Mouse (Mus musculus) CH12.LX (cell line): ENCODE data around the gene Stk25. TPM values are rescaled to one million over a fixed set of nuclear protein-coding genes. Genes with fewer than 3 reads are reported as not detected.

Experiments
- DNase-seq: peaks from one replicate; pipeline ENCODE4 v3.0.0-alpha.2; 2013; ENCODE audit errors: extremely low read depth
- H3K27ac ChIP-seq: 2 replicates; pipeline ENCODE4 v1.5.1; 2012; ENCODE audit warnings: low read depth, mild to moderate bottlenecking, control low read depth, moderate library complexity; ENCODE audit not compliant: insufficient read depth
- H3K27me3 ChIP-seq: replicated peaks from 2 replicates; pipeline ENCODE3; 2012; ENCODE audit warnings: inconsistent platforms
- H3K36me3 ChIP-seq, 2 experiments: replicated peaks in 1 of 2; 2 replicates each; pipeline versions ENCODE3 to v1.6.1; 2012; ENCODE audit warnings: inconsistent platforms in 1 of 2, low read length in 1 of 2, mild to moderate bottlenecking in 1 of 2, mixed read lengths in 1 of 2, moderate library complexity in 1 of 2; ENCODE audit not compliant: control insufficient read depth in 1 of 2, insufficient read depth in 1 of 2
- H3K4me1 ChIP-seq, 2 experiments: 2 replicates each; pipeline ENCODE4 v1.6.1; 2012; ENCODE audit warnings: inconsistent platforms in 1 of 2, moderate library complexity in 1 of 2; ENCODE audit not compliant: insufficient read depth in 2 of 2, control insufficient read depth in 1 of 2
- H3K4me2 ChIP-seq: 2 replicates; pipeline ENCODE4 v1.6.1; 2012; ENCODE audit warnings: low read depth, mild to moderate bottlenecking, control low read depth; ENCODE audit not compliant: poor library complexity, insufficient read depth, severe bottlenecking
- H3K4me3 ChIP-seq, 3 experiments: fragments of 150-350 bp in 1 of 3; sonication (generic) in 1 of 3; replicated peaks in 1 of 3; 2 replicates each; pipeline versions ENCODE3 to v1.5.1; 2011 to 2012; ENCODE audit warnings: low read depth in 2 of 3, low read length in 2 of 3, mild to moderate bottlenecking in 2 of 3, moderate library complexity in 2 of 3, control low read depth in 1 of 3, improper control_type of control experiment in 1 of 3, inconsistent platforms in 1 of 3, mixed read lengths in 1 of 3; ENCODE audit not compliant: poor library complexity in 1 of 3
- H3K79me2 ChIP-seq: replicated peaks from 2 replicates; pipeline ENCODE4 v1.6.1; 2012; ENCODE audit warnings: mild to moderate bottlenecking, moderate library complexity; ENCODE audit not compliant: control insufficient read depth, poor library complexity, insufficient read depth, severe bottlenecking; ENCODE audit errors: extremely low read depth
- H3K9ac ChIP-seq: 2 replicates; pipeline ENCODE4 v1.6.1; 2012; ENCODE audit warnings: low read depth, mild to moderate bottlenecking, control low read depth, moderate library complexity; ENCODE audit not compliant: insufficient read depth
- H3K9me3 ChIP-seq: replicated peaks from 2 replicates; pipeline ENCODE3; 2012; ENCODE audit warnings: low read length, inconsistent platforms, mixed read lengths
- BHLHE40 ChIP-seq: IDR thresholded peaks from 2 replicates; pipeline ENCODE4 v1.6.1; 2011; ENCODE audit warnings: mild to moderate bottlenecking, low read depth, low read length, improper control_type of control experiment
- CHD1 ChIP-seq: IDR thresholded peaks from 2 replicates; pipeline ENCODE4 v1.6.1; 2012; ENCODE audit warnings: low read depth, low read length, improper control_type of control experiment, inconsistent platforms
- CHD2 ChIP-seq: IDR thresholded peaks from 2 replicates; pipeline ENCODE4 v1.6.1; 2011; ENCODE audit warnings: low read length, improper control_type of control experiment
- CTCF ChIP-seq, 2 experiments: IDR thresholded peaks in 1 of 2; conservative IDR thresholded peaks in 1 of 2; 2 replicates each; pipeline ENCODE4 v1.5.1; 2011 to 2012; ENCODE audit warnings: low read depth in 2 of 2, low read length in 2 of 2, improper control_type of control experiment in 1 of 2, inconsistent platforms in 1 of 2, mild to moderate bottlenecking in 1 of 2, moderate library complexity in 1 of 2
- EP300 ChIP-seq: IDR thresholded peaks from 2 replicates; pipeline ENCODE4 v1.6.1; 2011; ENCODE audit warnings: low read length, improper control_type of control experiment
- ETS1 ChIP-seq: conservative IDR thresholded peaks from 2 replicates; pipeline ENCODE4 v1.6.1; 2012; ENCODE audit warnings: low read depth, mild to moderate bottlenecking, inconsistent platforms, low read length, improper control_type of control experiment, moderate library complexity
- GABPA ChIP-seq: IDR thresholded peaks from 2 replicates; pipeline ENCODE4 v1.6.1; 2012; ENCODE audit warnings: low read depth, low read length, improper control_type of control experiment, inconsistent platforms; ENCODE audit not compliant: insufficient replicate concordance
- HCFC1 ChIP-seq: IDR thresholded peaks from 2 replicates; pipeline ENCODE4 v1.6.1; 2012; ENCODE audit warnings: low read depth, mild to moderate bottlenecking, inconsistent platforms, low read length, improper control_type of control experiment
- JUN ChIP-seq: IDR thresholded peaks from 2 replicates; pipeline ENCODE4 v1.6.1; 2011; ENCODE audit warnings: low read depth, mild to moderate bottlenecking, low read length, improper control_type of control experiment, moderate library complexity; ENCODE audit not compliant: insufficient read depth
- JUND ChIP-seq: conservative IDR thresholded peaks from 2 replicates; pipeline ENCODE4 v1.6.1; 2011; ENCODE audit warnings: low read depth, low read length, improper control_type of control experiment
- KAT2A ChIP-seq: IDR thresholded peaks from 2 replicates; pipeline ENCODE4 v1.6.1; 2012; ENCODE audit warnings: low read length, improper control_type of control experiment, inconsistent platforms; ENCODE audit not compliant: insufficient replicate concordance
- MAFK ChIP-seq: IDR thresholded peaks from 2 replicates; pipeline ENCODE4 v1.6.1; 2011; ENCODE audit warnings: low read length, improper control_type of control experiment; ENCODE audit not compliant: insufficient replicate concordance
- MEF2A ChIP-seq: IDR thresholded peaks from 2 replicates; pipeline ENCODE4 v1.6.1; 2014; ENCODE audit warnings: low read depth, mild to moderate bottlenecking, inconsistent platforms, low read length, improper control_type of control experiment, borderline replicate concordance
- MXI1 ChIP-seq: IDR thresholded peaks from 2 replicates; pipeline ENCODE4 v1.6.1; 2011; ENCODE audit warnings: mild to moderate bottlenecking, low read depth, low read length, improper control_type of control experiment
- MYC ChIP-seq: IDR thresholded peaks from 2 replicates; pipeline ENCODE4 v1.6.1; 2011; ENCODE audit warnings: low read depth, mild to moderate bottlenecking, improper control_type of control experiment, low read length
- NELFE ChIP-seq: IDR thresholded peaks from 2 replicates; pipeline ENCODE4 v1.6.1; 2011; ENCODE audit warnings: low read depth, low read length, improper control_type of control experiment
- PAX5 ChIP-seq: IDR thresholded peaks from 2 replicates; pipeline ENCODE4 v1.6.1; 2012; ENCODE audit warnings: low read length, inconsistent platforms, mixed read lengths
- RAD21 ChIP-seq: IDR thresholded peaks from 2 replicates; pipeline ENCODE4 v1.6.1; 2011; ENCODE audit warnings: low read depth, mild to moderate bottlenecking, low read length, improper control_type of control experiment, moderate library complexity
- RCOR1 ChIP-seq: conservative IDR thresholded peaks from 2 replicates; pipeline ENCODE4 v1.6.1; 2012; ENCODE audit warnings: low read depth, mild to moderate bottlenecking, inconsistent platforms, low read length, improper control_type of control experiment
- TBP ChIP-seq: conservative IDR thresholded peaks from 2 replicates; pipeline ENCODE4 v1.6.1; 2011; ENCODE audit warnings: low read depth, low read length, improper control_type of control experiment
- TCF12 ChIP-seq: IDR thresholded peaks from 2 replicates; pipeline ENCODE4 v1.6.1; 2014; ENCODE audit warnings: low read depth, mild to moderate bottlenecking, inconsistent platforms, low read length, improper control_type of control experiment
- USF1 ChIP-seq: IDR thresholded peaks from 2 replicates; pipeline ENCODE4 v1.6.1; 2014; ENCODE audit warnings: low read depth, mild to moderate bottlenecking, inconsistent platforms, low read length, improper control_type of control experiment
- USF2 ChIP-seq: conservative IDR thresholded peaks from 2 replicates; pipeline ENCODE4 v1.6.1; 2011; ENCODE audit warnings: low read depth, low read length, improper control_type of control experiment
- ZC3H11A ChIP-seq: IDR thresholded peaks from 2 replicates; pipeline ENCODE4 v1.6.1; 2012; ENCODE audit warnings: low read depth, mild to moderate bottlenecking, inconsistent platforms, low read length, improper control_type of control experiment
- ZKSCAN1 ChIP-seq: IDR thresholded peaks from 2 replicates; pipeline ENCODE4 v1.6.1; 2012; ENCODE audit warnings: low read depth, inconsistent platforms, low read length, improper control_type of control experiment, borderline replicate concordance
- ZMIZ1 ChIP-seq: IDR thresholded peaks from 2 replicates; pipeline ENCODE4 v1.6.1; 2012; ENCODE audit warnings: low read depth, mild to moderate bottlenecking, inconsistent platforms, low read length, improper control_type of control experiment
- ZNF384 ChIP-seq: IDR thresholded peaks from 2 replicates; pipeline ENCODE4 v1.6.1; 2012; ENCODE audit warnings: low read depth, low read length, improper control_type of control experiment, inconsistent platforms
- dilution Hi-C: fragments of 300-500 bp; cut with MboI; formaldehyde crosslinking; loops from 2 replicates; pipeline ENCODE4 v1.14.3; 2020; ENCODE audit warnings: low sequenced_read_pairs; ENCODE audit not compliant: extremely low pct_unique_long_range_greater_than_20kb, extremely low pct_ligation_motif_present
- in situ Hi-C: fragments of 300-500 bp; cut with MboI; formaldehyde crosslinking; loops from 3 replicates; pipeline ENCODE4 v1.14.3; 2019; ENCODE audit warnings: low sequenced_read_pairs, low pct_ligation_motif_present, low pct_unique_long_range_greater_than_20kb, mixed read lengths
- polyA plus RNA-seq: library from polyadenylated mRNA; unstranded; fragments of >175 nt; gene quantifications from 2 replicates; pipeline ENCODE4 v1.2.1, GENCODE M21; 2012; ENCODE audit warnings: low read depth; ENCODE audit not compliant: insufficient read length
- total RNA-seq, 2 experiments: library from RNA; depleted of rRNA; stranded (reverse); fragments of 300-350 nt in 1 of 2; fragments of >200 nt in 1 of 2; gene quantifications; 2 replicates each; pipeline ENCODE4 v1.2.3; 2012 to 2014

The Stk25 gene
- total and polyA plus RNA-seq, 3 experiments: 24.9 to 45.1 (median 32.0) TPM

DNA sequence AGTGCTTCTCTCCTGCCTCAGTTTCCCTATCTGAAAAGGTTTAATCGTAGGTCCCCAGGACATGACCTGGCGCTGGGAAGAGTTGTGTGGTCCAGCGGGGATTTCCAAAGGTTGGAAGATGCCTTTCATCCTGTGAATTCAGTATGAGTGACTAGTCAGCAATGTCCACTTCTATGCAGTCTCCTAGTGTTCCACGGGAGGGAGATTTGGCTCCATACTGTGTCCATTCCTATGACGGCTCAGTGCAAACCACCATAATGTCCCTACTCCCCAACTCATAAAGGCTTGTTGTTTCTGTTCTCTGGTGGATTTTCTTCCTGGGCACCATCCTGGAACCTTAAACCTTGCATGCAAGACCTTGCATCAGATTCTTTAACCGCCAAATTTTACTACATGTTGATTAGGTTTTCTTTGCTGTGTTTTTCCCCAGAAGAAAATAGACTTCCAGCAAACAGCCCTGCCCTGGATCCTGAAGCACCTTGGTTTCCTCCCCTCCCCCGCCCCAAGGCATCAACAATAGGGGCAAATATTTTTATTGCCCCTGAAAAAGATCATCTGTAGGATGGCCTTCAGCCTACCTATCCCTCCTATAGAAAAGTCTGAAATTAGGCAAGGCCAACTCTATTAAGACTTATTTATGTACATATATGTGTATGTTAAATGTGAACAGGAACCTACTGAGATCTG, 22.1 kb downstream of the Stk25 start:
- peak overlapping the region; percentile 35; the same call in 1 of the 2 replicates for H3K4me2 ChIP-seq
- TF ChIP-seq TCF12 (no peak; the same call in 1 of the 2 replicates), ZC3H11A (no peak), MAFK (no peak), JUN (no peak), CHD1 (no peak), RAD21 (no peak), CHD2 (peak; percentile 62), MYC (no peak), TBP (no peak), ZNF384 (no peak), MEF2A (0 out of 2 replicates have a peak, but pooled peaks have one; percentile 13), KAT2A (no peak)
- H3K36me3 ChIP-seq: peaks cover 0 to 17% of the 10 kb centered on the region in 2 experiments
- peak overlapping the region; percentile 69 for H3K27ac ChIP-seq
- DNase-seq: peak; percentile 22
- in situ Hi-C loops: no loop called here
- peaks cover 4 to 26% of the 10 kb centered on the region in 2 experiments for H3K4me1 ChIP-seq
- H3K9me3 ChIP-seq: no peaks in the 10 kb centered on the region
- dilution Hi-C loops: no loop called here
- peaks cover 13% of the 10 kb centered on the region; the same call in 1 of the 2 replicates for H3K79me2 ChIP-seq
- peak overlapping the region; percentile 60 to 98 (median 73) for H3K4me3 ChIP-seq
- H3K9ac ChIP-seq: peak overlapping the region; percentile 79
- H3K27me3 ChIP-seq: no peaks in the 10 kb centered on the region

DNA sequence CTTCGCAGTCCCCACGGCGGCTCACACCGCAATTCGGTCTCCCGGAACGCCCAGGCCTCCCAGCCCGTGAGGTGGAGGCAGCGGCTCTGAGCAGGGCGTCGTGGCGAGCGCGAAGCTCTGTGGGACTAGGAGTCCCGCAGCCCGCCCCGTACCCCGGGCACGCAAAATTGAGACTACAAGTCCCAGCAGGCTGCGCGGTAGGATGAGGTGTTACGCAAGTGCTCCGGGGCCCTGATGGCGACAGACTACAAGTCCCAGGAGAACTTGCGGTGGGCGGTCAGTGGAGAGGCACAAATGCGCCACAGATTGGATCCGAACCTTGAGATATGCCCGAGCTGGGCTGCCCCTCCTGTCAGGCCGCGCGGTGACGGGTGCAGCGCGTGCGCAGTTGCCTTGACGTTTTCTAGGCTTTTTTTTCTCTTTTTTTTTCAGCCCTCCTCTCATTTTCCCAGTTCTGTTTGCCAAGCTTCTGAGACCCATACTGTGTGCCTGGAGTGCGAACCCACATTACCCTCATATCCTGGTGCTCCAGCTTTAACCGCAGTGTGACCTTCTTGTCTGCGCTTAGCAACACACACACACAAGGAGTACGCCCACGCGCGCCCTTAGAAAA, 22.8 kb downstream of the Stk25 start:
- dilution Hi-C loops (no loop called here), in situ Hi-C loops (no loop called here)
- H3K36me3 ChIP-seq: peaks cover 0 to 23% of the 10 kb centered on the region in 2 experiments
- no peaks in the 10 kb centered on the region for H3K9me3 ChIP-seq
- no peaks in the 10 kb centered on the region for H3K27me3 ChIP-seq
- H3K4me1 ChIP-seq: peaks cover 4 to 26% of the 10 kb centered on the region in 2 experiments
- H3K4me2 ChIP-seq: peak overlapping the region; percentile 35; the same call in 1 of the 2 replicates
- peak overlapping the region; percentile 80 to 98 (median 88) for H3K4me3 ChIP-seq
- peak overlapping the region; percentile 79 for H3K9ac ChIP-seq
- H3K79me2 ChIP-seq: peaks cover 15% of the 10 kb centered on the region; the same call in 1 of the 2 replicates
- peak; percentile 99 for DNase-seq
- peak overlapping the region; percentile 69 for H3K27ac ChIP-seq
- peak; percentile 72 for TF ChIP-seq MXI1
- peak; percentile 90; the same call in 1 of the 2 replicates for TF ChIP-seq GABPA
- peak; percentile 97 for TF ChIP-seq ZNF384
- peak; percentile 51 for TF ChIP-seq NELFE
- no peak; the same call in 1 of the 2 replicates for TF ChIP-seq ZKSCAN1
- peak; percentile 99 for TF ChIP-seq KAT2A
- no peak for TF ChIP-seq JUN
- 0 out of 2 replicates have a peak, but pooled peaks have one; percentile 31 for TF ChIP-seq RCOR1
- no peak for TF ChIP-seq ZC3H11A
- peak; percentile 22 for TF ChIP-seq ETS1
- no peak for TF ChIP-seq USF2
- no peak for TF ChIP-seq PAX5
- no peak for TF ChIP-seq EP300
- no peak for TF ChIP-seq CTCF (conservative IDR thresholded peaks at IDR 0.05 in 1 of 2, IDR thresholded peaks at IDR 0.05 in 1 of 2; ENCODE audit: low read depth in 2 of 2, low read length in 2 of 2)
- peak; percentile 64; the same call in 1 of the 2 replicates for TF ChIP-seq ZMIZ1
- TF ChIP-seq CHD1: no peak
- peak; percentile 100 for TF ChIP-seq HCFC1
- no peak; the same call in none of the 2 replicates for TF ChIP-seq MEF2A
- TF ChIP-seq TBP: 0 out of 2 replicates have a peak, but pooled peaks have one; percentile 60
- TF ChIP-seq BHLHE40: no peak
- no peak for TF ChIP-seq RAD21
- no peak for TF ChIP-seq USF1
- TF ChIP-seq MAFK: no peak
- peak; percentile 52; the same call in 1 of the 2 replicates for TF ChIP-seq CHD2
- no peak; the same call in 1 of the 2 replicates for TF ChIP-seq JUND
